Mouse (Mus musculus): ENCODE measurements around the gene Mme. TPM values are rescaled to one million over a fixed set of nuclear protein-coding genes. Genes with fewer than 3 reads are reported as not detected.

Gene Mme
- polyA plus RNA-seq, 1 experiment from 2014 or later, result 1.0 TPM

GRCm38 (mm10) chr3:63294791-63295190 is 53.5 kb downstream of the Mme start:
- Histone ChIP-seq H3K9me3 (ENCODE audit: control insufficient read depth, low read length) (no peaks in the 10 kb centered on the region), H3K27ac (ENCODE audit: low read depth, low read length) (no peak overlapping the region), H3K9ac (ENCODE audit: low read depth, low read length) (no peak overlapping the region), H3K4me2 (peak overlapping the region; percentile 84), H3K4me1 (replicated peaks; ENCODE audit: control insufficient read depth, insufficient read depth, low read length) (no peaks in the 10 kb centered on the region), H3K27me3 (replicated peaks; ENCODE audit: control insufficient read depth, insufficient read depth, low read length) (peaks cover 26% of the 10 kb centered on the region), H3K36me3 (ENCODE audit: control insufficient read depth, insufficient read depth, low read length) (no peaks in the 10 kb centered on the region), H3K4me3 (ENCODE audit: low read depth, low read length) (no peak overlapping the region; the same call in 1 of the 2 replicates)
- DNase-seq (ENCODE audit: low spot score) (no peak), ATAC-seq (replicated peaks; ENCODE audit: low FRiP score) (no peak)
- WGBS, result 47% methylated on average over 4 of the region's 4 CpGs

- no peak overlapping the region for H3K27ac ChIP-seq (ENCODE audit: low read depth, low read length)
- peak overlapping the region; percentile 56 for H3K4me3 ChIP-seq (ENCODE audit: low read depth, low read length)
- 2% methylated on average over 21 of the region's 21 CpGs for WGBS
- H3K9ac ChIP-seq (ENCODE audit: low read depth, low read length), result peak overlapping the region; percentile 48; the same call in 1 of the 2 replicates
- ATAC-seq (replicated peaks; ENCODE audit: low FRiP score), result peak; percentile 47; the same call in 1 of the 2 replicates
- peak; percentile 45 for DNase-seq (ENCODE audit: low spot score)
- H3K4me2 ChIP-seq, result peak overlapping the region; percentile 84
- no peaks in the 10 kb centered on the region for H3K36me3 ChIP-seq (ENCODE audit: control insufficient read depth, insufficient read depth, low read length)
- no peaks in the 10 kb centered on the region for H3K4me1 ChIP-seq (replicated peaks; ENCODE audit: control insufficient read depth, insufficient read depth, low read length)
- H3K27me3 ChIP-seq (replicated peaks; ENCODE audit: control insufficient read depth, insufficient read depth, low read length), result peaks cover 26% of the 10 kb centered on the region
- no peaks in the 10 kb centered on the region for H3K9me3 ChIP-seq (ENCODE audit: control insufficient read depth, low read length)
These were observed 53.9 kb downstream of the Mme start for GRCm38 (mm10) chr3:63295237-63295636.

GRCm38 (mm10) chr3:63295657-63296231 is 54.4 kb downstream of the Mme start:
- Histone ChIP-seq H3K36me3 (ENCODE audit: control insufficient read depth, insufficient read depth, low read length) (no peaks in the 10 kb centered on the region), H3K9ac (ENCODE audit: low read depth, low read length) (peak overlapping the region; percentile 48; the same call in 1 of the 2 replicates), H3K4me2 (peak overlapping the region; percentile 84), H3K4me3 (ENCODE audit: low read depth, low read length) (peak overlapping the region; percentile 56), H3K4me1 (replicated peaks; ENCODE audit: control insufficient read depth, insufficient read depth, low read length) (no peaks in the 10 kb centered on the region), H3K27ac (ENCODE audit: low read depth, low read length) (no peak overlapping the region), H3K9me3 (ENCODE audit: control insufficient read depth, low read length) (no peaks in the 10 kb centered on the region), H3K27me3 (replicated peaks; ENCODE audit: control insufficient read depth, insufficient read depth, low read length) (peaks cover 26% of the 10 kb centered on the region)
- ATAC-seq (replicated peaks; ENCODE audit: low FRiP score), result peak; percentile 49
- 0% methylated on average over 45 of the region's 54 CpGs for WGBS
- peak; percentile 46 for DNase-seq (ENCODE audit: low spot score)

GRCm38 (mm10) chr3:63296411-63296810 is 55.1 kb downstream of the Mme start:
- Histone ChIP-seq H3K9ac (ENCODE audit: low read depth, low read length) (no peak overlapping the region), H3K27me3 (replicated peaks; ENCODE audit: control insufficient read depth, insufficient read depth, low read length) (peaks cover 26% of the 10 kb centered on the region), H3K4me1 (replicated peaks; ENCODE audit: control insufficient read depth, insufficient read depth, low read length) (no peaks in the 10 kb centered on the region), H3K36me3 (ENCODE audit: control insufficient read depth, insufficient read depth, low read length) (no peaks in the 10 kb centered on the region), H3K27ac (ENCODE audit: low read depth, low read length) (no peak overlapping the region), H3K9me3 (ENCODE audit: control insufficient read depth, low read length) (no peaks in the 10 kb centered on the region), H3K4me3 (ENCODE audit: low read depth, low read length) (peak overlapping the region; percentile 56; the same call in 1 of the 2 replicates), H3K4me2 (peak overlapping the region; percentile 84)
- ATAC-seq (replicated peaks; ENCODE audit: low FRiP score), result no peak
- DNase-seq (ENCODE audit: low spot score), result no peak
- WGBS, result 13% methylated on average over 12 of the region's 12 CpGs

GRCm38 (mm10) chr3:63297787-63298186 is 56.5 kb downstream of the Mme start:
- no peak overlapping the region for H3K4me3 ChIP-seq (ENCODE audit: low read depth, low read length)
- H3K9ac ChIP-seq (ENCODE audit: low read depth, low read length), result no peak overlapping the region
- 4% methylated on average over 6 of the region's 6 CpGs for WGBS
- no peaks in the 10 kb centered on the region for H3K36me3 ChIP-seq (ENCODE audit: control insufficient read depth, insufficient read depth, low read length)
- ATAC-seq (replicated peaks; ENCODE audit: low FRiP score) (no peak), DNase-seq (ENCODE audit: low spot score) (no peak)
- no peak overlapping the region for H3K27ac ChIP-seq (ENCODE audit: low read depth, low read length)
- no peak overlapping the region for H3K4me2 ChIP-seq
- H3K4me1 ChIP-seq (replicated peaks; ENCODE audit: control insufficient read depth, insufficient read depth, low read length), result no peaks in the 10 kb centered on the region
- peaks cover 26% of the 10 kb centered on the region for H3K27me3 ChIP-seq (replicated peaks; ENCODE audit: control insufficient read depth, insufficient read depth, low read length)
- H3K9me3 ChIP-seq (ENCODE audit: control insufficient read depth, low read length), result no peaks in the 10 kb centered on the region

- no peak for DNase-seq (ENCODE audit: low spot score)
- Histone ChIP-seq H3K4me2 (no peak overlapping the region), H3K9me3 (ENCODE audit: control insufficient read depth, low read length) (no peaks in the 10 kb centered on the region), H3K9ac (ENCODE audit: low read depth, low read length) (no peak overlapping the region), H3K27ac (ENCODE audit: low read depth, low read length) (no peak overlapping the region), H3K4me3 (ENCODE audit: low read depth, low read length) (no peak overlapping the region), H3K36me3 (ENCODE audit: control insufficient read depth, insufficient read depth, low read length) (no peaks in the 10 kb centered on the region), H3K27me3 (replicated peaks; ENCODE audit: control insufficient read depth, insufficient read depth, low read length) (no peaks in the 10 kb centered on the region), H3K4me1 (replicated peaks; ENCODE audit: control insufficient read depth, insufficient read depth, low read length) (no peaks in the 10 kb centered on the region)
- WGBS, result 78% methylated on average over 7 of the region's 7 CpGs
- no peak for ATAC-seq (replicated peaks; ENCODE audit: low FRiP score)
These were observed 73.9 kb downstream of the Mme start for GRCm38 (mm10) chr3:63315211-63315760.

GRCm38 (mm10) chr3:63317496-63317895 is 76.2 kb downstream of the Mme start:
- DNase-seq (ENCODE audit: low spot score), result no peak

GRCm38 (mm10) chr3:63325615-63326014 is 84.3 kb downstream of the Mme start:
- Histone ChIP-seq H3K4me3 (ENCODE audit: low read depth, low read length) (no peak overlapping the region), H3K9me3 (ENCODE audit: control insufficient read depth, low read length) (no peaks in the 10 kb centered on the region), H3K36me3 (ENCODE audit: control insufficient read depth, insufficient read depth, low read length) (no peaks in the 10 kb centered on the region), H3K27ac (ENCODE audit: low read depth, low read length) (no peak overlapping the region), H3K4me2 (no peak overlapping the region), H3K4me1 (replicated peaks; ENCODE audit: control insufficient read depth, insufficient read depth, low read length) (no peaks in the 10 kb centered on the region), H3K27me3 (replicated peaks; ENCODE audit: control insufficient read depth, insufficient read depth, low read length) (no peaks in the 10 kb centered on the region), H3K9ac (ENCODE audit: low read depth, low read length) (no peak overlapping the region)
- ATAC-seq (replicated peaks; ENCODE audit: low FRiP score) (no peak), DNase-seq (ENCODE audit: low spot score) (no peak)
- 69% methylated on average over 2 of the region's 2 CpGs for WGBS

More at GRCm38 (mm10) chr3:63317496-63317895, 76.2 kb downstream of the Mme start:
- Histone ChIP-seq H3K36me3 (ENCODE audit: control insufficient read depth, insufficient read depth, low read length) (no peaks in the 10 kb centered on the region), H3K4me2 (no peak overlapping the region), H3K4me3 (ENCODE audit: low read depth, low read length) (no peak overlapping the region), H3K4me1 (replicated peaks; ENCODE audit: control insufficient read depth, insufficient read depth, low read length) (no peaks in the 10 kb centered on the region), H3K27me3 (replicated peaks; ENCODE audit: control insufficient read depth, insufficient read depth, low read length) (no peaks in the 10 kb centered on the region), H3K27ac (ENCODE audit: low read depth, low read length) (no peak overlapping the region), H3K9ac (ENCODE audit: low read depth, low read length) (no peak overlapping the region), H3K9me3 (ENCODE audit: control insufficient read depth, low read length) (no peaks in the 10 kb centered on the region)
- 72% methylated on average over 3 of the region's 3 CpGs for WGBS
- no peak for ATAC-seq (replicated peaks; ENCODE audit: low FRiP score)

- no peak overlapping the region for H3K27ac ChIP-seq (ENCODE audit: low read depth, low read length)
- ATAC-seq (replicated peaks; ENCODE audit: low FRiP score), result no peak
- 82% methylated on average over 2 of the region's 2 CpGs for WGBS
- no peaks in the 10 kb centered on the region for H3K27me3 ChIP-seq (replicated peaks; ENCODE audit: control insufficient read depth, insufficient read depth, low read length)
- H3K4me3 ChIP-seq (ENCODE audit: low read depth, low read length), result no peak overlapping the region
- no peaks in the 10 kb centered on the region for H3K9me3 ChIP-seq (ENCODE audit: control insufficient read depth, low read length)
- no peak for DNase-seq (ENCODE audit: low spot score)
- H3K4me1 ChIP-seq (replicated peaks; ENCODE audit: control insufficient read depth, insufficient read depth, low read length), result no peaks in the 10 kb centered on the region
- no peak overlapping the region for H3K9ac ChIP-seq (ENCODE audit: low read depth, low read length)
- H3K36me3 ChIP-seq (ENCODE audit: control insufficient read depth, insufficient read depth, low read length), result no peaks in the 10 kb centered on the region
- H3K4me2 ChIP-seq, result no peak overlapping the region
These were observed 98.8 kb downstream of the Mme start for GRCm38 (mm10) chr3:63340110-63340509.

Measured in liver, embryonic 11.5 days (tissue).